Mouse (Mus musculus) right cerebral cortex, adult 2 months (tissue): ENCODE data around the gene Gm3194.
"Not testable (repeated sequence)": the region's sequence is repeated elsewhere in the genome, so short reads cannot be mapped to it uniquely, and the experiment has no call there.

ENCODE experiments used
- DNase-seq, 2 experiments: peaks; one replicate each; pipeline ENCODE4 v3.0.0; 2021 to 2022; ENCODE audit warnings: low spot score in 2 of 2

Gm3194 gene

GRCm38 (mm10) chr14:5455367-5455766, at the start of gene Gm3194:
Gene Gm3194, minus strand, starts transcription at chr14:5455467.
- DNase-seq: not testable (repeated sequence)

GRCm38 (mm10) chr14:5501374-5501773, 46.1 kb upstream of the Gm3194 start, which contains the start of gene Gm3488:
Gene Gm3488, plus strand, starts transcription at chr14:5501674.
- not testable (repeated sequence) for DNase-seq

- DNase-seq: not testable (repeated sequence)
Observed at GRCm38 (mm10) chr14:5483907-5484306, 28.6 kb upstream of the Gm3194 start, which contains the start of gene Gm3187. Gene Gm3187, plus strand, starts transcription at chr14:5484207.

DNA sequence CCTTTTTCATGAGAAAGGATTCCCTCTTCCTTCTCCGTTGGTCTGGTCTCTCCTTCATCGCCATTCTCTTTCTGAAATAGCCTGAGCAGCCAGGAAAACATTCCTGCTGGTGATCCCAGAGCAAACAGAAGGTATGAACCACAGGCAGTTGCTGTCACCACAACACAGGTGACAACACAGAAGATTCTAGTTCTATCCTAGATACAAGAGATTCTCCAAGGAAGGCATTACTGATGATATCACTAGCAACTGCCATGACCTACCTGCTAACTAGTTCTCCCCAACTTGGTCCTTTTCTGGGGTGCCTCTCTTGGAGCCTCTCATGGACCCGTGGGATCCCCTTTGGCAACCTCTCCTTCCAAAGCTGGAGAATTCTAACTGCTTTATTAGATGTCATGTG, 22.5 kb upstream of the Gm3194 start, which contains the start of gene Gm8246:
Gm8246 (minus strand) TSS at position 101 of the 400 bp plus-strand sequence.
- DNase-seq: not testable (repeated sequence)

DNA sequence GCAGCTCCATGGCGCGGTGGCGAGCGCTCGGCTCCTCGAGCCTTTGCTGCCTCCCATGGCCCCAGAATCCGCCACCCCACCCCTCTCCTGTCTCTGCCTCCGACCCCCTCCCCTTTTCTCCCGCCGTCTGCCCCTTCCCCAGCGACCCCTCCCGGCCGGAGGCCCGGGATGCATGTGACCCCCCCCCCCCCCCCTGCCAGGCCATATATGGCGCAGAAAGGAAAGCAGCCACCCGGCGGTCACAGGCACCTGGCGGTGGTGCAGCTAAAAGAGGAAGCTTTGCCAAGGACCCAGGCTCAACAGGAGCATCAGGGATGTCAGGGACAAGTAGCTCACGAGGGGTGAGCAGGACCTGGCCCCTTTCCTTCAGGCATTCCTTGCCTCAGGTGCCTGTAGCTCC, 5.2 kb upstream of the Gm3194 start:
- DNase-seq: not testable (repeated sequence)

- not testable (repeated sequence) for DNase-seq
Observed at GRCm38 (mm10) chr14:5388949-5389348, 66.3 kb downstream of the Gm3194 start, which contains the start of gene Gm3500. Gene Gm3500, minus strand, starts transcription at chr14:5389049.
